Mouse (Mus musculus) liver, embryonic 15.5 days (tissue): Measurements from ENCODE around the gene Cenpv. TPM values are rescaled to one million over a fixed set of nuclear protein-coding genes. Genes with fewer than 3 reads are reported as not detected.
"Not testable (repeated sequence)": the region's sequence is repeated elsewhere in the genome, so short reads cannot be mapped to it uniquely, and the experiment has no call there.

Experiments used
- ATAC-seq: fragments of 200-750 bp; cut with Nextera tagmentation; 2 replicates; pipeline ENCODE4 v1.8.0; 2017; ENCODE audit warnings: moderate number of reproducible peaks, mild to moderate bottlenecking, moderate library complexity; ENCODE audit not compliant: insufficient read depth
- H3K27ac ChIP-seq: fragments of 300-500 bp; sonication (generic); replicated peaks from 2 replicates; pipeline ENCODE4 v1.5.1; 2015; ENCODE audit warnings: mild to moderate bottlenecking, inconsistent platforms
- H3K27me3 ChIP-seq: fragments of 300-500 bp; sonication (generic); 2 replicates; pipeline ENCODE4 v1.6.1; 2015; ENCODE audit warnings: mild to moderate bottlenecking, inconsistent platforms
- H3K36me3 ChIP-seq: fragments of 300-500 bp; sonication (generic); replicated peaks from 2 replicates; pipeline ENCODE4 v1.6.1; 2015; ENCODE audit warnings: moderate library complexity, mild to moderate bottlenecking, inconsistent platforms
- H3K4me1 ChIP-seq: fragments of 300-500 bp; sonication (generic); replicated peaks from 2 replicates; pipeline ENCODE4 v1.6.1; 2015; ENCODE audit warnings: inconsistent platforms
- H3K4me2 ChIP-seq: fragments of 300-500 bp; sonication (generic); 2 replicates; pipeline ENCODE4 v1.6.1; 2015; ENCODE audit warnings: moderate library complexity, mild to moderate bottlenecking, inconsistent platforms
- H3K4me3 ChIP-seq: fragments of 300-500 bp; sonication (generic); replicated peaks from 2 replicates; pipeline ENCODE4 v1.5.1; 2015; ENCODE audit warnings: mild to moderate bottlenecking, inconsistent platforms
- H3K9ac ChIP-seq: fragments of 300-500 bp; sonication (generic); 2 replicates; pipeline ENCODE4 v1.6.1; 2015; ENCODE audit warnings: moderate library complexity, mild to moderate bottlenecking, inconsistent platforms
- H3K9me3 ChIP-seq: fragments of 300-500 bp; sonication (generic); replicated peaks from 2 replicates; pipeline ENCODE4 v1.6.1; 2016; ENCODE audit warnings: inconsistent platforms
- WGBS: fragments of 180-500 bp; shearing (Covaris S2); methylation state at CpG from one replicate; pipeline ENCODE4 v1.1.7; 2015; ENCODE audit warnings: mixed read lengths; ENCODE audit not compliant: insufficient replicate concordance; 5-methylcytosine and 5-hydroxymethylcytosine counted together
- polyA plus RNA-seq: library from polyadenylated mRNA; unstranded; fragments of >200 nt; fragmentation: Nextera tagmentation; extraction: Ambion mirVana; gene quantifications from 2 replicates; pipeline ENCODE4 v1.2.1, GENCODE M21; 2015

Gene Cenpv
- polyA plus RNA-seq, 1 experiment from 2014 or later, result 14.4 TPM

- Histone ChIP-seq H3K9me3 (no peaks in the 10 kb centered on the region), H3K4me1 (peaks cover 20% of the 10 kb centered on the region), H3K9ac (no peak overlapping the region), H3K27me3 (peaks cover 33% of the 10 kb centered on the region), H3K36me3 (peaks cover 1% of the 10 kb centered on the region; the same call in 1 of the 2 replicates), H3K4me2 (peak overlapping the region; percentile 98), H3K4me3 (no peak overlapping the region), H3K27ac (no peak overlapping the region)
- 76% methylated on average over 8 of the region's 8 CpGs for WGBS
- no peak for ATAC-seq
These were observed 2.0 kb downstream of the Cenpv start for GRCm38 (mm10) chr11:62537089-62537488.

- no peaks in the 10 kb centered on the region for H3K27me3 ChIP-seq
- H3K36me3 ChIP-seq, result no peaks in the 10 kb centered on the region
- ATAC-seq, result no peak
- no peaks in the 10 kb centered on the region for H3K9me3 ChIP-seq
- H3K9ac ChIP-seq, result no peak overlapping the region
- 27% methylated on average over 2 of the region's 2 CpGs for WGBS
- H3K4me3 ChIP-seq, result no peak overlapping the region
- no peak overlapping the region for H3K4me2 ChIP-seq
- H3K27ac ChIP-seq, result no peak overlapping the region
- no peaks in the 10 kb centered on the region for H3K4me1 ChIP-seq
These were observed 16.8 kb downstream of the Cenpv start for GRCm38 (mm10) chr11:62522283-62522682.

- Histone ChIP-seq H3K27me3 (no peaks in the 10 kb centered on the region), H3K27ac (no peak overlapping the region), H3K4me3 (no peak overlapping the region), H3K36me3 (no peaks in the 10 kb centered on the region), H3K4me1 (no peaks in the 10 kb centered on the region), H3K9me3 (no peaks in the 10 kb centered on the region), H3K4me2 (no peak overlapping the region), H3K9ac (no peak overlapping the region)
- WGBS, result 52% methylated on average over 2 of the region's 2 CpGs
- ATAC-seq, result no peak
These were observed 20.1 kb downstream of the Cenpv start for GRCm38 (mm10) chr11:62518991-62519390.

GRCm38 (mm10) chr11:62513311-62513710, 25.8 kb downstream of the Cenpv start:
- H3K27me3 ChIP-seq, result no peaks in the 10 kb centered on the region
- no peak for ATAC-seq
- no peak overlapping the region for H3K4me2 ChIP-seq
- H3K9ac ChIP-seq, result no peak overlapping the region
- H3K36me3 ChIP-seq, result no peaks in the 10 kb centered on the region
- no peak overlapping the region for H3K4me3 ChIP-seq
- WGBS, result 79% methylated on average over 6 of the region's 6 CpGs
- H3K27ac ChIP-seq, result no peak overlapping the region
- H3K4me1 ChIP-seq, result no peaks in the 10 kb centered on the region
- H3K9me3 ChIP-seq, result no peaks in the 10 kb centered on the region

GRCm38 (mm10) chr11:62512529-62513080, 26.5 kb downstream of the Cenpv start:
- H3K4me3 ChIP-seq, result no peak overlapping the region
- H3K4me1 ChIP-seq, result no peaks in the 10 kb centered on the region
- WGBS, result 73% methylated on average over 8 of the region's 8 CpGs
- no peak overlapping the region for H3K27ac ChIP-seq
- H3K36me3 ChIP-seq, result no peaks in the 10 kb centered on the region
- H3K9ac ChIP-seq, result no peak overlapping the region
- H3K4me2 ChIP-seq, result no peak overlapping the region
- H3K9me3 ChIP-seq, result no peaks in the 10 kb centered on the region
- H3K27me3 ChIP-seq, result no peaks in the 10 kb centered on the region
- no peak for ATAC-seq

GRCm38 (mm10) chr11:62511444-62512202, 27.4 kb downstream of the Cenpv start:
- no peak overlapping the region for H3K4me2 ChIP-seq
- ATAC-seq, result no peak
- no peaks in the 10 kb centered on the region for H3K36me3 ChIP-seq
- WGBS, result 81% methylated on average over 13 of the region's 13 CpGs
- H3K4me1 ChIP-seq, result no peaks in the 10 kb centered on the region
- no peak overlapping the region for H3K4me3 ChIP-seq
- no peaks in the 10 kb centered on the region for H3K27me3 ChIP-seq
- no peaks in the 10 kb centered on the region for H3K9me3 ChIP-seq
- H3K27ac ChIP-seq, result no peak overlapping the region
- no peak overlapping the region for H3K9ac ChIP-seq

- Histone ChIP-seq H3K27ac (no peak overlapping the region), H3K9me3 (no peaks in the 10 kb centered on the region), H3K4me1 (no peaks in the 10 kb centered on the region), H3K4me2 (no peak overlapping the region), H3K36me3 (no peaks in the 10 kb centered on the region), H3K4me3 (no peak overlapping the region), H3K9ac (no peak overlapping the region), H3K27me3 (no peaks in the 10 kb centered on the region)
- 85% methylated on average over 5 of the region's 5 CpGs for WGBS
- no peak for ATAC-seq
These were observed 28.1 kb downstream of the Cenpv start for GRCm38 (mm10) chr11:62510956-62511355.

- H3K27ac ChIP-seq, result no peak overlapping the region
- no peaks in the 10 kb centered on the region for H3K4me1 ChIP-seq
- WGBS, result 60% methylated on average over 3 of the region's 3 CpGs
- no peak overlapping the region for H3K9ac ChIP-seq
- H3K4me3 ChIP-seq, result no peak overlapping the region
- no peak for ATAC-seq
- H3K4me2 ChIP-seq, result no peak overlapping the region
- no peaks in the 10 kb centered on the region for H3K9me3 ChIP-seq
- H3K27me3 ChIP-seq, result no peaks in the 10 kb centered on the region
- no peaks in the 10 kb centered on the region for H3K36me3 ChIP-seq
These were observed 29.5 kb downstream of the Cenpv start for GRCm38 (mm10) chr11:62509571-62509970.

GRCm38 (mm10) chr11:62508816-62509215, 30.2 kb downstream of the Cenpv start:
- H3K9ac ChIP-seq, H3K9me3 ChIP-seq, H3K36me3 ChIP-seq, ATAC-seq, H3K4me2 ChIP-seq, H3K27ac ChIP-seq, H3K27me3 ChIP-seq, H3K4me1 ChIP-seq, H3K4me3 ChIP-seq: not testable (repeated sequence)
- 90% methylated on average over 5 of the region's 5 CpGs for WGBS

GRCm38 (mm10) chr11:62508365-62508764, 30.7 kb downstream of the Cenpv start:
- H3K27me3 ChIP-seq, H3K4me2 ChIP-seq, H3K27ac ChIP-seq, H3K4me1 ChIP-seq, H3K9me3 ChIP-seq, ATAC-seq, H3K9ac ChIP-seq, H3K36me3 ChIP-seq, H3K4me3 ChIP-seq: not testable (repeated sequence)
- WGBS, result 83% methylated on average over 13 of the region's 13 CpGs

GRCm38 (mm10) chr11:62507683-62508082, 31.4 kb downstream of the Cenpv start:
- H3K4me3 ChIP-seq, result no peak overlapping the region
- H3K9ac ChIP-seq, result no peak overlapping the region
- no peak overlapping the region for H3K4me2 ChIP-seq
- no peak for ATAC-seq
- H3K36me3 ChIP-seq, result no peaks in the 10 kb centered on the region
- WGBS, result 71% methylated on average over 4 of the region's 4 CpGs
- H3K4me1 ChIP-seq, result no peaks in the 10 kb centered on the region
- no peaks in the 10 kb centered on the region for H3K9me3 ChIP-seq
- H3K27ac ChIP-seq, result no peak overlapping the region
- H3K27me3 ChIP-seq, result no peaks in the 10 kb centered on the region

- H3K27ac ChIP-seq, result no peak overlapping the region
- no peaks in the 10 kb centered on the region for H3K36me3 ChIP-seq
- peaks cover 16% of the 10 kb centered on the region; the same call in 1 of the 2 replicates for H3K4me1 ChIP-seq
- H3K4me3 ChIP-seq, result no peak overlapping the region
- no peak overlapping the region for H3K9ac ChIP-seq
- H3K27me3 ChIP-seq, result no peaks in the 10 kb centered on the region
- no peak overlapping the region for H3K4me2 ChIP-seq
- WGBS, result 63% methylated on average over 2 of the region's 2 CpGs
- no peak for ATAC-seq
- H3K9me3 ChIP-seq, result no peaks in the 10 kb centered on the region
These were observed 38.5 kb downstream of the Cenpv start for GRCm38 (mm10) chr11:62500529-62500928.
